Mouse (Mus musculus): ENCODE measurements around the gene Gm28047. TPM values are rescaled to one million over a fixed set of nuclear protein-coding genes. Genes with fewer than 3 reads are reported as not detected.
"Not testable (repeated sequence)": the region's sequence is repeated elsewhere in the genome, so short reads cannot be mapped to it uniquely, and the experiment has no call there.

Gene Gm28047
- not detected in 2 replicates for polyA plus RNA-seq (2015; fragmentation: Nextera tagmentation; extraction: Ambion mirVana)

- Histone ChIP-seq H3K27ac (peak within 1 kb of the TSS; percentile 96), H3K9me3 (no peaks in the 10 kb centered on the region), H3K36me3 (no peaks in the 10 kb centered on the region), H3K27me3 (no peaks in the 10 kb centered on the region), H3K4me3 (peak within 1 kb of the TSS; percentile 59), H3K4me2 (peak within 1 kb of the TSS; percentile 88), H3K4me1 (replicated peaks) (peaks cover 19% of the 10 kb centered on the region), H3K9ac (peak within 1 kb of the TSS; percentile 77)
- 0% methylated on average over 50 of the region's 51 CpGs for WGBS
- ATAC-seq (ENCODE audit: low FRiP score) = peak; percentile 99
Measured at GRCm38 (mm10) chr15:102624970-102625686, at the start of gene Gm28047, which contains the start of gene Atf7. Gm28047 (minus strand) TSS chr15:102625067. Atf7 (minus strand) TSS chr15:102625464.

GRCm38 (mm10) chr15:102673548-102673947, 48.7 kb upstream of the Gm28047 start:
- WGBS = 3% methylated on average over 10 of the region's 10 CpGs
- no peaks in the 10 kb centered on the region for H3K9me3 ChIP-seq
- H3K9ac ChIP-seq = peak overlapping the region; percentile 40; the same call in 1 of the 2 replicates
- peak; percentile 64 for ATAC-seq (ENCODE audit: low FRiP score)
- H3K27ac ChIP-seq = peak overlapping the region; percentile 98
- H3K4me1 ChIP-seq (replicated peaks) = peaks cover 33% of the 10 kb centered on the region
- H3K4me3 ChIP-seq = peak overlapping the region; percentile 22
- peak overlapping the region; percentile 73 for H3K4me2 ChIP-seq
- no peaks in the 10 kb centered on the region for H3K27me3 ChIP-seq
- no peaks in the 10 kb centered on the region for H3K36me3 ChIP-seq

GRCm38 (mm10) chr15:102672215-102673071, 47.6 kb upstream of the Gm28047 start, which contains the start of gene Atp5g2:
Atp5g2 (minus strand) TSS chr15:102672352.
- WGBS = 3% methylated on average over 37 of the region's 37 CpGs
- ATAC-seq (ENCODE audit: low FRiP score) = no peak
- H3K4me2 ChIP-seq = peak within 1 kb of the TSS; percentile 73
- peak within 1 kb of the TSS; percentile 90 for H3K9ac ChIP-seq
- H3K9me3 ChIP-seq = no peaks in the 10 kb centered on the region
- no peaks in the 10 kb centered on the region for H3K27me3 ChIP-seq
- peak within 1 kb of the TSS; percentile 98 for H3K27ac ChIP-seq
- H3K36me3 ChIP-seq = 0 out of 2 replicates have a peak, but pooled peaks cover 6% of the 10 kb centered on the region
- peak within 1 kb of the TSS; percentile 48 for H3K4me3 ChIP-seq
- H3K4me1 ChIP-seq (replicated peaks) = peaks cover 33% of the 10 kb centered on the region

- peaks cover 33% of the 10 kb centered on the region for H3K4me1 ChIP-seq (replicated peaks)
- H3K36me3 ChIP-seq = peaks cover 12% of the 10 kb centered on the region
- peak overlapping the region; percentile 73 for H3K4me2 ChIP-seq
- peak overlapping the region; percentile 98 for H3K27ac ChIP-seq
- under 1% methylated on average over 33 of the region's 34 CpGs for WGBS
- H3K9ac ChIP-seq = peak overlapping the region; percentile 90
- H3K27me3 ChIP-seq = no peaks in the 10 kb centered on the region
- H3K4me3 ChIP-seq = peak overlapping the region; percentile 48
- ATAC-seq (ENCODE audit: low FRiP score) = peak; percentile 59
- H3K9me3 ChIP-seq = no peaks in the 10 kb centered on the region
Measured at GRCm38 (mm10) chr15:102671721-102672214, 46.9 kb upstream of the Gm28047 start.

GRCm38 (mm10) chr15:102670767-102671575, 46.1 kb upstream of the Gm28047 start:
- WGBS = under 1% methylated on average over 53 of the region's 53 CpGs
- H3K27ac ChIP-seq = peak overlapping the region; percentile 98

GRCm38 (mm10) chr15:102670281-102670680, 45.4 kb upstream of the Gm28047 start:
- Histone ChIP-seq H3K27ac (peak overlapping the region; percentile 93), H3K4me3 (peak overlapping the region; percentile 69), H3K36me3 (peaks cover 26% of the 10 kb centered on the region), H3K4me2 (peak overlapping the region; percentile 77), H3K27me3 (no peaks in the 10 kb centered on the region), H3K9ac (peak overlapping the region; percentile 94), H3K9me3 (no peaks in the 10 kb centered on the region), H3K4me1 (replicated peaks) (peaks cover 33% of the 10 kb centered on the region)
- WGBS = 11% methylated on average over 6 of the region's 6 CpGs
- 0 out of 2 replicates have a peak, but pooled peaks have one; percentile 6 for ATAC-seq (ENCODE audit: low FRiP score)

More at GRCm38 (mm10) chr15:102670767-102671575, 46.1 kb upstream of the Gm28047 start:
- Histone ChIP-seq H3K27me3 (no peaks in the 10 kb centered on the region), H3K36me3 (peaks cover 20% of the 10 kb centered on the region), H3K9ac (peak overlapping the region; percentile 94), H3K4me2 (peak overlapping the region; percentile 77), H3K4me1 (replicated peaks) (peaks cover 33% of the 10 kb centered on the region), H3K4me3 (peak overlapping the region; percentile 69), H3K9me3 (no peaks in the 10 kb centered on the region)
- peak; percentile 89 for ATAC-seq (ENCODE audit: low FRiP score)

- no peak overlapping the region for H3K27ac ChIP-seq
- ATAC-seq (ENCODE audit: low FRiP score) = no peak
- H3K4me2 ChIP-seq = peak overlapping the region; percentile 77
- H3K27me3 ChIP-seq = no peaks in the 10 kb centered on the region
- H3K9me3 ChIP-seq = no peaks in the 10 kb centered on the region
- H3K4me3 ChIP-seq = no peak overlapping the region
- peaks cover 33% of the 10 kb centered on the region for H3K4me1 ChIP-seq (replicated peaks)
- H3K36me3 ChIP-seq = peaks cover 33% of the 10 kb centered on the region
- 88% methylated on average over 8 of the region's 8 CpGs for WGBS
- H3K9ac ChIP-seq = 0 out of 2 replicates have a peak overlapping the region, but pooled peaks have one; percentile 21
Measured at GRCm38 (mm10) chr15:102669571-102669970, 44.7 kb upstream of the Gm28047 start.

GRCm38 (mm10) chr15:102665494-102665893, 40.6 kb upstream of the Gm28047 start:
- 51% methylated on average over 4 of the region's 4 CpGs for WGBS
- peaks cover 70% of the 10 kb centered on the region for H3K36me3 ChIP-seq

GRCm38 (mm10) chr15:102663825-102664224, 39.0 kb upstream of the Gm28047 start:
- no peak for ATAC-seq (ENCODE audit: low FRiP score)
- WGBS = 90% methylated on average over 8 of the region's 8 CpGs
- peaks cover 73% of the 10 kb centered on the region for H3K36me3 ChIP-seq

More at GRCm38 (mm10) chr15:102665494-102665893, 40.6 kb upstream of the Gm28047 start:
- H3K4me3 ChIP-seq = no peak overlapping the region
- no peak overlapping the region for H3K9ac ChIP-seq
- H3K27ac ChIP-seq = no peak overlapping the region
- no peak for ATAC-seq (ENCODE audit: low FRiP score)
- H3K27me3 ChIP-seq = no peaks in the 10 kb centered on the region
- no peaks in the 10 kb centered on the region for H3K9me3 ChIP-seq
- peaks cover 11% of the 10 kb centered on the region for H3K4me1 ChIP-seq (replicated peaks)
- no peak overlapping the region for H3K4me2 ChIP-seq

GRCm38 (mm10) chr15:102662601-102663000, 37.7 kb upstream of the Gm28047 start:
- not testable (repeated sequence) for H3K9ac ChIP-seq; H3K4me1 ChIP-seq (replicated peaks); H3K9me3 ChIP-seq; H3K4me3 ChIP-seq; ATAC-seq (ENCODE audit: low FRiP score); H3K27ac ChIP-seq; H3K4me2 ChIP-seq; H3K27me3 ChIP-seq
- WGBS = no CpG with 5 or more reads among the region's 2 CpGs
- H3K36me3 ChIP-seq = peaks cover 69% of the 10 kb centered on the region

More at GRCm38 (mm10) chr15:102663825-102664224, 39.0 kb upstream of the Gm28047 start:
- Histone ChIP-seq H3K27me3 (no peaks in the 10 kb centered on the region), H3K4me3 (no peak overlapping the region), H3K4me2 (no peak overlapping the region), H3K4me1 (replicated peaks) (no peaks in the 10 kb centered on the region), H3K27ac (no peak overlapping the region), H3K9ac (no peak overlapping the region), H3K9me3 (no peaks in the 10 kb centered on the region)

- WGBS = 84% methylated on average over 3 of the region's 3 CpGs
- H3K9ac ChIP-seq = no peak overlapping the region
- H3K27me3 ChIP-seq = no peaks in the 10 kb centered on the region
- ATAC-seq (ENCODE audit: low FRiP score) = no peak
- H3K27ac ChIP-seq = peak overlapping the region; percentile 78; the same call in 1 of the 2 replicates
- no peaks in the 10 kb centered on the region for H3K9me3 ChIP-seq
- H3K4me2 ChIP-seq = no peak overlapping the region
- H3K4me3 ChIP-seq = no peak overlapping the region
- H3K4me1 ChIP-seq (replicated peaks) = peaks cover 4% of the 10 kb centered on the region; the same call in 1 of the 2 replicates
- peaks cover 25% of the 10 kb centered on the region for H3K36me3 ChIP-seq
Measured at GRCm38 (mm10) chr15:102657926-102658381, 33.1 kb upstream of the Gm28047 start.

All from hindbrain, embryonic 13.5 days (tissue).